8 mouse cellular contexts compared by ENCODE assay signal in genomic region chr3:122293954-122294850, GRCm38 (mm10). TPM values are rescaled to one million over a fixed set of nuclear protein-coding genes. Genes with fewer than 3 reads are reported as not detected.
DNase-seq lines count a peak whose midpoint lies in the region; ATAC-seq and TF ChIP-seq lines count a peak whose summit lies in the region.

Bcar3 (plus strand) TSS chr3:122294136.

- H3K9me3 ChIP-seq in megakaryocyte, embryonic 14.5 days = no peaks in the 10 kb centered on the region

- TF ChIP-seq POLR2A in cortical plate, adult 2 months (IDR thresholded peaks at IDR 0.05; ENCODE audit: extremely low read depth, insufficient read depth, low read length) = peak; percentile 67; the same call in 1 of the 2 replicates

- H3K27ac ChIP-seq in cortical plate, adult 2 months (ENCODE audit: insufficient read depth, low read length) = peak within 1 kb of the TSS; percentile 99

- peak; percentile 91 to 97 for DNase-seq in adrenal gland, adult (ENCODE audit: inconsistent age in 2 of 2, low spot score in 1 of 2)
- peak; percentile 86 for DNase-seq in gastrocnemius, postnatal 25 days
- DNase-seq in left cerebral cortex, adult 9 months (ENCODE audit: low spot score in 2 of 2) = peak; percentile 89 to 96
- peak; percentile 97 to 98 for DNase-seq in right cerebral cortex, postnatal 10 days (ENCODE audit: low spot score in 2 of 2)
- peak; percentile 92 for DNase-seq in urinary bladder, postnatal 14 days (ENCODE audit: low spot score)

- H3K36me3 ChIP-seq in megakaryocyte, embryonic 14.5 days (replicated peaks; ENCODE audit: low read length) = no peaks in the 10 kb centered on the region

- peaks cover 7% of the 10 kb centered on the region for H3K27me3 ChIP-seq in megakaryocyte, embryonic 14.5 days (replicated peaks)

- H3K4me3 ChIP-seq in cortical plate, adult 2 months (ENCODE audit: insufficient read depth, low read length) = peak within 1 kb of the TSS; percentile 88
- H3K4me3 ChIP-seq in megakaryocyte, embryonic 14.5 days (replicated peaks) = peak within 1 kb of the TSS; percentile 95

- ATAC-seq in inflammation-experienced regulatory T-cells, adult 6 months = peak; percentile 78

- no peak for TF ChIP-seq CTCF in cortical plate, adult 2 months (IDR thresholded peaks at IDR 0.05; ENCODE audit: extremely low read depth, insufficient read depth, low read length)

- H3K4me1 ChIP-seq in cortical plate, adult 2 months (ENCODE audit: control insufficient read depth, insufficient read depth, low read length) = peaks cover 2% of the 10 kb centered on the region; the same call in 1 of the 2 replicates
- peaks cover 36% of the 10 kb centered on the region for H3K4me1 ChIP-seq in megakaryocyte, embryonic 14.5 days

RNA-seq across cellular contexts. Expression of gene Bcar3, which starts in this region (rescaled TPM):
- polyA plus RNA-seq in cortical plate, adult 2 months (2012; rRNA removed) = 15.8 and 17.0 TPM in 2 replicates
- total RNA-seq in gastrocnemius, postnatal 25 days (2021) = 1 to 10 TPM; 3.4 to 4.4 TPM
- polyA plus RNA-seq in inflammation-experienced regulatory T-cells, adult 6 months (2017; shearing (Covaris generic)) = under 1 TPM in 1 of 3 experiments, not detected in 2; 0.58 TPM
- 2.4 and 3.6 TPM in 2 replicates for polyA plus RNA-seq in megakaryocyte, embryonic 14.5 days (2012; ENCODE audit: insufficient read depth, low replicate concordance)

Comparison
In these comparisons a context has a peak if more than half of its experiments do, and no peak if none do; other contexts are left out.
1. Peak in every context shown above with its lines: DNase-seq, ATAC-seq, H3K4me3 ChIP-seq and H3K27ac ChIP-seq.
2. Peak in ATAC-seq in inflammation-experienced regulatory T-cells, adult 6 months; RNA of the gene not detected or under 1 TPM.